Mouse (Mus musculus) heart, adult 2 months (tissue): ENCODE results near the gene Trim27.
A peak's percentile ranks its signal among the peaks of the same experiment; 100 is the strongest.

ENCODE experiments used
- CTCF ChIP-seq: fragments of 200-600 bp; IDR thresholded peaks from 2 replicates; pipeline ENCODE4 v1.8.1; 2022; ENCODE audit warnings: antibody characterized with exemption, mild to moderate bottlenecking, moderate library complexity
- EP300 ChIP-seq: fragments of 200-500 bp; IDR thresholded peaks from 2 replicates; pipeline ENCODE4 v1.6.1; 2011; ENCODE audit warnings: low read depth, low read length, control low read depth; ENCODE audit not compliant: insufficient read depth
- POLR2A ChIP-seq: fragments of 200-500 bp; IDR thresholded peaks from 2 replicates; pipeline ENCODE4 v1.6.1; 2011; ENCODE audit warnings: mild to moderate bottlenecking, low read depth, low read length, control low read depth; ENCODE audit not compliant: insufficient read depth

GRCm38 (mm10) chr13:21166936-21167909 lies 12.0 kb upstream of the Trim27 start:
- TF ChIP-seq EP300 (peak; percentile 78; the same call in 1 of the 2 replicates), CTCF (no peak), POLR2A (no peak)
